Mouse (Mus musculus) urinary bladder, adult 18-20 months (tissue): ENCODE measurements around the gene Pcnp.
A peak's percentile ranks its signal among the peaks of the same experiment; 100 is the strongest.
"Not testable (repeated sequence)": the region's sequence is repeated elsewhere in the genome, so short reads cannot be mapped to it uniquely, and the experiment has no call there.

Source experiments
- DNase-seq, 2 experiments: peaks; one replicate each; pipeline ENCODE4 v3.0.0; 2022; ENCODE audit warnings: low spot score in 2 of 2, mixed read lengths in 2 of 2

The Pcnp gene

GRCm38 (mm10) chr16:55967221-55967620 is 62.3 kb downstream of the Pcnp start:
- no peak for DNase-seq

- peak; percentile 89 to 91 for DNase-seq
Measured at GRCm38 (mm10) chr16:55966212-55966871, 63.2 kb downstream of the Pcnp start, which contains the start of gene Rpl24. TSS of gene Rpl24 (plus strand) at chr16:55966275.

- DNase-seq: no peak
Measured at GRCm38 (mm10) chr16:55964126-55964949, 65.2 kb downstream of the Pcnp start.

GRCm38 (mm10) chr16:55963068-55963467 is 66.5 kb downstream of the Pcnp start:
- not testable (repeated sequence) for DNase-seq
